Mouse (Mus musculus) G1E (cell line): ENCODE data around the gene Rbm7. TPM values are rescaled to one million over a fixed set of nuclear protein-coding genes. Genes with fewer than 3 reads are reported as not detected.
A peak's percentile ranks its signal among the peaks of the same experiment; 100 is the strongest.

Experiments used
- ATAC-seq: 2 replicates; pipeline ENCODE4 v1.8.0; 2016; ENCODE audit warnings: mild to moderate bottlenecking; ENCODE audit not compliant: insufficient number of reproducible peaks, poor library complexity, low FRiP score, severe bottlenecking; ENCODE audit errors: extremely low read depth
- DNase-seq: peaks from one replicate; pipeline ENCODE4 v3.0.0; 2012; ENCODE audit warnings: low spot score
- H3K27me3 ChIP-seq: 2 replicates; pipeline ENCODE4 v1.6.1; 2012; ENCODE audit warnings: mild to moderate bottlenecking, low read length, inconsistent platforms; ENCODE audit not compliant: insufficient read depth
- H3K36me3 ChIP-seq: replicated peaks from 2 replicates; pipeline ENCODE3; 2012; ENCODE audit warnings: mild to moderate bottlenecking, inconsistent platforms
- H3K4me1 ChIP-seq: 2 replicates; pipeline ENCODE4 v1.6.1; 2012; ENCODE audit warnings: low read depth, low read length, inconsistent platforms, mixed read lengths; ENCODE audit not compliant: insufficient read depth
- H3K4me3 ChIP-seq: 2 replicates; pipeline ENCODE4 v1.5.1; 2012; ENCODE audit warnings: low read depth, mild to moderate bottlenecking, inconsistent platforms, low read length, moderate library complexity, mixed read lengths
- H3K9me3 ChIP-seq: replicated peaks from 2 replicates; pipeline ENCODE4 v1.6.1; 2012; ENCODE audit warnings: inconsistent platforms
- CTCF ChIP-seq: IDR thresholded peaks from 2 replicates; pipeline ENCODE4 v1.5.1; 2012; ENCODE audit warnings: low read depth, low read length, inconsistent platforms, mixed read lengths
- GATA1 ChIP-seq: IDR thresholded peaks from 2 replicates; pipeline ENCODE4 v1.6.1; 2012; ENCODE audit warnings: borderline replicate concordance, low read length, inconsistent platforms, mixed read lengths
- GATA2 ChIP-seq: IDR thresholded peaks from 2 replicates; pipeline ENCODE4 v1.6.1; 2012; ENCODE audit warnings: low read depth, low read length, inconsistent platforms, borderline replicate concordance
- POLR2AphosphoS5 ChIP-seq: IDR thresholded peaks from 2 replicates; pipeline ENCODE4 v1.6.1; 2012; ENCODE audit warnings: low read depth, low read length, inconsistent platforms; ENCODE audit not compliant: insufficient replicate concordance
- TAL1 ChIP-seq: conservative IDR thresholded peaks from 2 replicates; pipeline ENCODE4 v1.6.1; 2012; ENCODE audit warnings: low read depth, low read length, inconsistent platforms, mixed read lengths
- polyA plus RNA-seq: library from polyadenylated mRNA; stranded (reverse); fragments of >175 nt; gene quantifications from 2 replicates; pipeline ENCODE4 v1.2.3, GENCODE M21; 2012
- total RNA-seq, 2 experiments: library from RNA; stranded (forward) in 1 of 2; stranded (reverse) in 1 of 2; fragments of 200-1000 nt in 1 of 2; fragments of >200 nt in 1 of 2; fragmentation: Nextera tagmentation in 1 of 2; gene quantifications; 2 replicates each; pipeline ENCODE4 v1.2.3; 2014 to 2017

The Rbm7 gene
- total and polyA plus RNA-seq, 3 experiments: 58.6 to 154 (median 115) TPM

- H3K4me1 ChIP-seq: peaks cover 5% of the 10 kb centered on the region; the same call in 1 of the 2 replicates
- no peaks in the 10 kb centered on the region for H3K27me3 ChIP-seq
Measured at GRCm38 (mm10) chr9:48459391-48459790, 35.7 kb downstream of the Rbm7 start.

GRCm38 (mm10) chr9:48458879-48459278, 36.2 kb downstream of the Rbm7 start:
- DNase-seq: no peak
- Histone ChIP-seq H3K36me3 (peaks cover 20% of the 10 kb centered on the region), H3K27me3 (no peaks in the 10 kb centered on the region), H3K4me3 (no peak overlapping the region), H3K4me1 (peaks cover 5% of the 10 kb centered on the region; the same call in 1 of the 2 replicates), H3K9me3 (no peaks in the 10 kb centered on the region)
- no peak for TF ChIP-seq TAL1
- TF ChIP-seq GATA1: no peak
- 0 out of 2 replicates have a peak, but pooled peaks have one; percentile 28 for TF ChIP-seq CTCF
- TF ChIP-seq POLR2AphosphoS5: no peak
- ATAC-seq: no peak

More at GRCm38 (mm10) chr9:48459391-48459790, 35.7 kb downstream of the Rbm7 start:
- Histone ChIP-seq H3K36me3 (peaks cover 23% of the 10 kb centered on the region), H3K4me3 (no peak overlapping the region), H3K9me3 (no peaks in the 10 kb centered on the region)
- TF ChIP-seq GATA2 (no peak), GATA1 (no peak), TAL1 (no peak), POLR2AphosphoS5 (no peak), CTCF (no peak)
- DNase-seq: no peak
- no peak for ATAC-seq

GRCm38 (mm10) chr9:48455961-48456360, 39.1 kb downstream of the Rbm7 start:
- DNase-seq (no peak), ATAC-seq (no peak)
- no peak for TF ChIP-seq POLR2AphosphoS5
- TF ChIP-seq CTCF: no peak
- TF ChIP-seq TAL1: no peak
- TF ChIP-seq GATA2: no peak
- TF ChIP-seq GATA1: no peak
- Histone ChIP-seq H3K4me3 (no peak overlapping the region), H3K9me3 (no peaks in the 10 kb centered on the region), H3K27me3 (no peaks in the 10 kb centered on the region), H3K36me3 (peaks cover 13% of the 10 kb centered on the region), H3K4me1 (no peaks in the 10 kb centered on the region)

GRCm38 (mm10) chr9:48450066-48450465, 45.0 kb downstream of the Rbm7 start:
- no peak overlapping the region for H3K4me3 ChIP-seq
- H3K36me3 ChIP-seq: no peaks in the 10 kb centered on the region
- peaks cover 10% of the 10 kb centered on the region for H3K27me3 ChIP-seq
- no peaks in the 10 kb centered on the region for H3K9me3 ChIP-seq
- no peak for TF ChIP-seq POLR2AphosphoS5
- no peak for TF ChIP-seq CTCF
- no peak for TF ChIP-seq TAL1
- no peak for TF ChIP-seq GATA2
- TF ChIP-seq GATA1: no peak
- no peak for DNase-seq
- ATAC-seq: no peak
- no peaks in the 10 kb centered on the region for H3K4me1 ChIP-seq

GRCm38 (mm10) chr9:48447783-48448209, 47.3 kb downstream of the Rbm7 start:
- peaks cover 14% of the 10 kb centered on the region for H3K27me3 ChIP-seq
- DNase-seq: no peak
- H3K4me1 ChIP-seq: peaks cover 4% of the 10 kb centered on the region; the same call in 1 of the 2 replicates
- H3K9me3 ChIP-seq: no peaks in the 10 kb centered on the region
- no peak for TF ChIP-seq GATA1
- TF ChIP-seq CTCF: peak; percentile 37; the same call in 1 of the 2 replicates
- no peaks in the 10 kb centered on the region for H3K36me3 ChIP-seq
- H3K4me3 ChIP-seq: no peak overlapping the region
- no peak for ATAC-seq

- TF ChIP-seq POLR2AphosphoS5: no peak
- no peak for TF ChIP-seq GATA2
- no peak for TF ChIP-seq GATA1
- TF ChIP-seq CTCF: no peak
- no peak for TF ChIP-seq TAL1
- Histone ChIP-seq H3K4me1 (peaks cover 4% of the 10 kb centered on the region; the same call in 1 of the 2 replicates), H3K27me3 (peaks cover 21% of the 10 kb centered on the region), H3K9me3 (no peaks in the 10 kb centered on the region), H3K36me3 (no peaks in the 10 kb centered on the region), H3K4me3 (no peak overlapping the region)
- no peak for DNase-seq
- no peak for ATAC-seq
Measured at GRCm38 (mm10) chr9:48444821-48445220, 50.3 kb downstream of the Rbm7 start.
